Mouse (Mus musculus): ENCODE data around the gene Llgl2. TPM values are rescaled to one million over a fixed set of nuclear protein-coding genes. Genes with fewer than 3 reads are reported as not detected.
"Not testable (repeated sequence)": the region's sequence is repeated elsewhere in the genome, so short reads cannot be mapped to it uniquely, and the experiment has no call there.

The Llgl2 gene
- total RNA-seq, 2 experiments from 2014 or later: 3.3 to 4.8 TPM

GRCm38 (mm10) chr11:115832523-115832922 lies 8.7 kb downstream of the Llgl2 start:
- no peak for ATAC-seq (replicated peaks; ENCODE audit: poor library complexity)

- peak; percentile 32; the same call in 1 of the 2 replicates for ATAC-seq (replicated peaks; ENCODE audit: poor library complexity)
Measured at GRCm38 (mm10) chr11:115833021-115833513, 9.2 kb downstream of the Llgl2 start.

- no peak for ATAC-seq (replicated peaks; ENCODE audit: poor library complexity)
Measured at GRCm38 (mm10) chr11:115834033-115834432, 10.2 kb downstream of the Llgl2 start.

GRCm38 (mm10) chr11:115836656-115837395 lies 13.0 kb downstream of the Llgl2 start:
- ATAC-seq (replicated peaks; ENCODE audit: poor library complexity): peak; percentile 49

GRCm38 (mm10) chr11:115837606-115838345 lies 13.9 kb downstream of the Llgl2 start:
- no peak for ATAC-seq (replicated peaks; ENCODE audit: poor library complexity)

GRCm38 (mm10) chr11:115838895-115839311 lies 15.1 kb downstream of the Llgl2 start:
- peak; percentile 69 for ATAC-seq (replicated peaks; ENCODE audit: poor library complexity)

- ATAC-seq (replicated peaks; ENCODE audit: poor library complexity): no peak
Measured at GRCm38 (mm10) chr11:115839732-115840131, 15.9 kb downstream of the Llgl2 start.

GRCm38 (mm10) chr11:115841044-115841443 lies 17.2 kb downstream of the Llgl2 start:
- ATAC-seq (replicated peaks; ENCODE audit: poor library complexity): no peak

- peak; percentile 94 for ATAC-seq (replicated peaks; ENCODE audit: poor library complexity)
Measured at GRCm38 (mm10) chr11:115841961-115842550, 18.2 kb downstream of the Llgl2 start.

- no peak for ATAC-seq (replicated peaks; ENCODE audit: poor library complexity)
Measured at GRCm38 (mm10) chr11:115843141-115843890, 19.5 kb downstream of the Llgl2 start.

GRCm38 (mm10) chr11:115843891-115844239 lies 20.0 kb downstream of the Llgl2 start:
- ATAC-seq (replicated peaks; ENCODE audit: poor library complexity): no peak

- ATAC-seq (replicated peaks; ENCODE audit: poor library complexity): no peak
Measured at GRCm38 (mm10) chr11:115844240-115844639, 20.4 kb downstream of the Llgl2 start.

- ATAC-seq (replicated peaks; ENCODE audit: poor library complexity): no peak
Measured at GRCm38 (mm10) chr11:115845819-115846218, 22.0 kb downstream of the Llgl2 start.

- ATAC-seq (replicated peaks; ENCODE audit: poor library complexity): no peak
Measured at GRCm38 (mm10) chr11:115854674-115855073, 30.8 kb downstream of the Llgl2 start.

GRCm38 (mm10) chr11:115857146-115857545 lies 33.3 kb downstream of the Llgl2 start:
- ATAC-seq (replicated peaks; ENCODE audit: poor library complexity): not testable (repeated sequence)

- no peak for ATAC-seq (replicated peaks; ENCODE audit: poor library complexity)
Measured at GRCm38 (mm10) chr11:115857936-115858335, 34.1 kb downstream of the Llgl2 start.

GRCm38 (mm10) chr11:115858354-115858753 lies 34.5 kb downstream of the Llgl2 start, which contains the start of gene Myo15b:
TSS of gene Myo15b (plus strand) at chr11:115858406.
- no peak for ATAC-seq (replicated peaks; ENCODE audit: poor library complexity)

- peak; percentile 96 for ATAC-seq (replicated peaks; ENCODE audit: poor library complexity)
Measured at GRCm38 (mm10) chr11:115859143-115859945, 35.5 kb downstream of the Llgl2 start.

GRCm38 (mm10) chr11:115863895-115864294 lies 40.0 kb downstream of the Llgl2 start:
- no peak for ATAC-seq (replicated peaks; ENCODE audit: poor library complexity)

GRCm38 (mm10) chr11:115869393-115869792 lies 45.5 kb downstream of the Llgl2 start:
- ATAC-seq (replicated peaks; ENCODE audit: poor library complexity): peak; percentile 75
